Mouse (Mus musculus) embryo, embryonic 10.5 days (tissue): ENCODE data around the gene Ttc8.

Experiments used
- DNase-seq: peaks from one replicate; pipeline ENCODE4 v3.0.0-alpha.2; 2015; ENCODE audit warnings: low spot score

Ttc8 gene

GRCm38 (mm10) chr12:99028665-99029064 lies 108.3 kb downstream of the Ttc8 start:
- no peak for DNase-seq

- no peak for DNase-seq
These were observed 109.6 kb downstream of the Ttc8 start for GRCm38 (mm10) chr12:99030022-99030421.
